Mouse (Mus musculus) ovary, postnatal 36 days (tissue): ENCODE data around the gene Cstf1.
A peak's percentile ranks its signal among the peaks of the same experiment; 100 is the strongest.

Experiments
- DNase-seq: peaks from one replicate; pipeline ENCODE4 v3.0.0; 2022; ENCODE audit warnings: low spot score, mixed read lengths

Cstf1 gene

DNA sequence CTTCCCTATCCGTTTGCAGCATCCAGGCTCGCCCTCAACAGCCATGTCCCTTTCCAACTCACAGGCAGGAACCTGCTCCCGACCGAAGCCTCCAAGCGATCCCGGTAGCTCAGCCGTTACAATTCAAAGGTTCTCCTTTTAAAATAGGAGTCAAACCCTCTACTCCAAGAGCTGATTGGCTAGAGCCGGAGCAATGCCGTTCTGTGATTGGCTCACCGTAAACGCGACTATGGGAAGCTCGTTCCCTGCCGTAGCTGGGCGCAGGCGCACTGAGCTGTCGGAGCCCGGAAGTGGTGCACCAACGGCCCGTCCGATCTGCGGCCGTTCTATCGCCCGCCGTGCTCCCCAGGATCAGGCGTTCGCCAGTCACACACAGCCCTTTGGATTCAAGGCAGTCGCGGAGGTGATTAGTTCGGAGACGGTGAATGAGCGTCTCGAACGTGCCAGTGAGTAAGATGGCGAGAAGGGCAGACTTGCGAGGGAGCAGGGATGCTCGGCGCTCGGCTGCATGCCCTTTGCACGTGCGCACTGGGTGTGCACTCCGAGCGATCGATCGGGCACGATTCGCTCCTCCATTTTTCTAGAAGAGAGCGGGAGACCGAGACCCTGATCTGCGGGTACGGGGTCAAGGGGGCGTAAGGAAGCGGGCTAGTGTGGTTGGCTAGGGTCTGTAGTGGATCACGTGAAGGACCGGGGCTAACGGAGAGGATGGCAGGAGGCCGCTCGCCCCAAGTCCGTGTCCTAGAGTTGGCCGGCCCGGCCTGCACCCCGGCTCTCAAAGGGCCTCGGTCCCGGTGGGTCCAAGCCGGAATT lies at the start of gene Cstf1, which contains the start of gene Aurka:
Cstf1 (plus strand) TSS at position 271 of the 813 bp plus-strand sequence.
Aurka (minus strand) TSS at position 125 of the 813 bp plus-strand sequence.
- peak; percentile 92 for DNase-seq

DNA sequence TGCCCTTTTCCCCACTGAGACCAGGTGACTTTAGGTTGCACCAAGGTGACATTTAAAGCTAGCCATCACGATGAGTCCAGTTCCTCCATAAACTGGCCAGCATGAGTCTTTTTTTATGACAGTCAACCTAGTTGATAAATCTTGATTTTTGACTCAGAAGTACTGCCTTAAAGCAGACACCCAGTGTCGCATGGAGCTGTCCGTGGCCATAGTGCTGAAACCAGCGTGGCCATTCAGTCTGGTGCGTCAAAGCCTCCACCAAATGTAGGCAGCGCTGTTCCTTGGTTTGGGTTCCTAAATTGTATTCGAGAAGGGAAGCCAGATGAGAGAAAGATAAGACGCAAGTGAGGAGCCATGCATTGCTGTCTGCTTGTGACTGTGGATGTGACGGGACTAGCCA lies 49.6 kb upstream of the Cstf1 start:
- DNase-seq: peak; percentile 74

DNA sequence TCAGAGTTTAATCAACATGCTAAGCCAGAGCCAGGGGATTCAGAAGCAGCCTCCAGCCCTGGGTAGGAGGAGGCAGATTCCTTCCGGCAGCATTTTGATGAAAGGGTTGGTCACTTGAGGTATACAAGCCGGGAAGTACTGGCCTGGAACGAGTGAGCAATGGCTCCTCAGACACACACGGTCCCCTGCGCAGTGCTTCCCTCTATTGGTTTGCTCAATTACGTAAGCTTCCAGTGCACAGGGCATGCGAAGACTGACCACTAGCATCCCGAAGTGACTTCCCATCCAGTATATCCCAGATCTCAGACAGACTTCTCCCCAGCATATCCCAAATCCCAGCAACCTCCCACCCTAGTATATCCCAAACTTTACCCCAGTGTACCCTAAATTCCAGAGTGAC lies 42.2 kb upstream of the Cstf1 start:
- DNase-seq: no peak

DNA sequence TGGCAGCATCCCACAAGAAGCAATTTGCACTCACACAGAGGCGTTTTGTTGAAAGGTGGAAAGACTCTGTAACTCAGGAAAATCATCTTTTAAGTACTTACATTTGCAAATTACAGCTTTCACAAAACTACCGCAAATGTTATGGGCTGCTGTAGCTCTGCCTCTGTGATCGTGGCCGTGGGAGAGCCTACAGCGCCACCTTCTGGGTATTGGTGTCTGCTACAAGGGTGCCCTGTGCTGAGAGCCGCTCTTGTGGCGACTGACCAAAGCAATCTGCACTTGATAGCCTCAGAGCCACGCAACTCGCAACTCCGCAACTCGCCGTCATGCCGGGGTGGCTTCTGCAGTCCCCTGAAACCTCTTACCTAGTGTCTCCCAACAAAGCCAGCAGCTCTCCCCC lies 41.3 kb upstream of the Cstf1 start:
- DNase-seq: peak; percentile 43

DNA sequence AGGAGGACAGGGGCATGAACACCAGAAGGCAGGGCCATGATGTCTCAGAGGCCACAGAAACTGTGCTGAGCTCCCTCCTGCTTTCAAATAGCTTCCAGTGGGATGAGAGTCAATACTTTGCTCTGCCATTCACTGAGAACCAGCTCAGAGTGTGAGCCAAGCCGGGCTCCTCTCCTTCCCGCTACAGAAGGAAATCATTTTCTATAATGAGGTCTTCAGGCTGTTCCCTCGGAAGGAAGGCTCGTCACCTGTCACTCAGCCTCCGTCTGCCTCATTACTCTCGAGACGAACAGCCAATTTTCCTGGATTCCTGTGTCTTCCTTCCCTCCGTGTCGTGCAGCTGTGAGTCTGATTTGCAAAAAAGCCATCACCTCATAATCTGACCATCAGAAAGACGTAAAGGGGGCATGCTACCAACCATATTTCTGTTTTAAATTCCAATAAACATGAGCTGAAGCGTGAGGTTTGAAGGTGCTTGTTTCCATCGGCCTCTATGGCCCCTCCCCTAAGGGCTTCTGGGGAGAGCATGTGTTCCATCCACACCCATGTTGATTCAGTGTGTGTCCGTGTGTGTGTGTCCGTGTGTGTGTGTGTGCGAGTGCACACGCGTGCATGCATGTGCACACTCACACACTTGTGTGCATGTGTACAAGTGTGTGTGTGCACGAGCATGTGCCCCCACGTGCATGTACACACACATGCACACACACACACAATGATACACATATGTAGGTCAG lies 32.1 kb upstream of the Cstf1 start:
- no peak for DNase-seq

DNA sequence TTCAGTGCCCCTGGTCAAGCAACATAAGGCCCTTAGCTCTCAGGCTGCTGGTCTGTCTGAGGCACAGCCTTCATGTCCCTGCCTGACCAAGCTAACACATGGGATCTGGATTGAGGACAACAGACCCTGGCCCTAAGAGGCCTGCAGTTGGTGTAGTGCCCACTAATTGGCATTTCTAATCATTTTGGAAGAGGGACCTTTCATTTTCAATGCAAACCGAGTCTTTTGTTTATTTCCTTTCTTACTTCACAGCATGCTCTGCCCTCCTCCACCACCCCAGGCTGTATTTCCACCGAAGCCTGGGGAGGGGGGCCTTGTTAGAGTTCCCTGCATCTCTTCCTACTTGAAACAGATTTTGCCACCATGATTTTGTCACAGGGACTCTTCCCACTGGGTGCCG lies 29.5 kb upstream of the Cstf1 start:
- DNase-seq: no peak

DNA sequence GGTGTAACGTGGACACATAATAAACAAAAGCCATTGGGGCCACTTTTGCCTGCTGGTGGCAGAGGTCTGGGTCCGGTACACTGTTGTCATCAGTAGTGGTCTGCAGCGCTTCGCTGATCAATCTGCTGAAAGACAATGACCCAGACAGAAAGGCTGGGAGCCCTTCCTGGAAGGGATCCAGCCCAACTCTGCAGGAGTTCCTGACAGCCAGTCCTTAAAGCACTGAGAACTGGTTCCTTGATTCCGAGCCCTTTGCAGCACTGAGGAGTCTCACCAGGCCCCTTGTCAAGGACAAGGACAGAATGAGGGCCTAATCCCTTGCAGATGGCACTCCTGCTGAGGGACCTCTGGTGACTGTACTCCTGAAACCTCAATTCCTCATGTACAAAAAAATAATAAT lies 28.9 kb upstream of the Cstf1 start:
- no peak for DNase-seq

DNA sequence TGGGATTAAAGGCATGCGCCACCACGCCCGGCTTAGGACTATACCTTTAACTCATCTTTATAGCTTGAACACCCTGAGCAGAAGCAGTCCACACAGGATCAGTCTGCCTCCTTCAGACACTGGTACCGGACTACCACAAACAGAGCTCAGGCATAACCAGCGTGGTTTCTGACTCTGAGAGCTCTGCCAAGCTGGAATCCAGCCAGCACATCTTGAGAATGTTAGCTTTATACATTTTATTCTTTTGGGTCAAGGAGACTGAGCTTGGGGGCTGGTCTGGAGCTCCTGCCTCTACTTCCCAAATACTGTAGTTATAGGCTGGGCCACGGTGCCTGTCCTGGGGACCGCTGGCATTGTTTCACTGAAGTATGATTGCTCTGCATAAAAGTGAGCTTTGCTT lies 26.7 kb upstream of the Cstf1 start:
- no peak for DNase-seq

DNA sequence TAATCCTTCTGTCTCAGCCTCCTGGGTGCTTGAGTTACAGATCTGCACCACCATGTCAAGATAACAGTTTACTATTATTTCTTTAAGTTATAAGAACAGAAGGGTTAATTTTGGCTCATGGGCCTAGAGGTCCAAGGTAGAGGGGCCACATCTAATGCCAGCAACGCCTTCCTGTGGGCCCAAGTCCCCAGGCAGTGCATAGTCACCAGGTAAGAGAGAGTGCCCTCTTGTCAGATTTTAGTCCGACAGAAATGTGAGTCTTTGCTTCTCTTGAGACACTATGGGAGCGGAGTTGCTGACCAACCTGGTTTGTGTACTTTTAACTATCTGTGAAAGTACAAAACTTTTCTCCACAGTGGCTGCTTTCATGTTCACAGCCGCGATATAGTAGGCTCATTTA lies 25.8 kb upstream of the Cstf1 start:
- no peak for DNase-seq

DNA sequence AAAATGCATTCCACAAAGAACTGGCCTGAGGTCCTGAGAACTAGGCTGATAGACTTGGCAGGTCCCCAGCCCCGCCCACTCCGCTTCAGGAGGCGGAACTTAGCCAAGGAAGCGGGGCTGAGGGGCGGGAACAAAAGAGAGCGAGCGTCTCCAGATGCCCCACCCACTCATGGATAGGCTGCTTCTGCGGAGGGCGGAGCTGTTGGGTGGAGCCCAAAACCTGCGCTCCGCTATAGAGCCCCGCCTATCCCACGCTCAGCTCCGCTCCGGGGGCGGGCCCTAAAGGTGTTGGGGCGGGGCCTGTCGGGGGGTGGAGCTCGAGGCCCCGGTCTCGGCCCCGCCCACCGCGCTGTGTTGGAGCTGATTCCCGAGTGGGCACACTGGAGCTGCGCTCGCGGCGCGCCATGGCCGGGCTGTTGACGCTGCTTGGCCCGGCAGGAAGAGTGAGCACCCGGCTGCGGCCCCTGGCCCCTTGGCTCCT lies 25.2 kb upstream of the Cstf1 start, which contains the start of gene Fam210b:
Fam210b (plus strand) TSS at position 308 of the 481 bp plus-strand sequence.
- peak; percentile 95 for DNase-seq

DNA sequence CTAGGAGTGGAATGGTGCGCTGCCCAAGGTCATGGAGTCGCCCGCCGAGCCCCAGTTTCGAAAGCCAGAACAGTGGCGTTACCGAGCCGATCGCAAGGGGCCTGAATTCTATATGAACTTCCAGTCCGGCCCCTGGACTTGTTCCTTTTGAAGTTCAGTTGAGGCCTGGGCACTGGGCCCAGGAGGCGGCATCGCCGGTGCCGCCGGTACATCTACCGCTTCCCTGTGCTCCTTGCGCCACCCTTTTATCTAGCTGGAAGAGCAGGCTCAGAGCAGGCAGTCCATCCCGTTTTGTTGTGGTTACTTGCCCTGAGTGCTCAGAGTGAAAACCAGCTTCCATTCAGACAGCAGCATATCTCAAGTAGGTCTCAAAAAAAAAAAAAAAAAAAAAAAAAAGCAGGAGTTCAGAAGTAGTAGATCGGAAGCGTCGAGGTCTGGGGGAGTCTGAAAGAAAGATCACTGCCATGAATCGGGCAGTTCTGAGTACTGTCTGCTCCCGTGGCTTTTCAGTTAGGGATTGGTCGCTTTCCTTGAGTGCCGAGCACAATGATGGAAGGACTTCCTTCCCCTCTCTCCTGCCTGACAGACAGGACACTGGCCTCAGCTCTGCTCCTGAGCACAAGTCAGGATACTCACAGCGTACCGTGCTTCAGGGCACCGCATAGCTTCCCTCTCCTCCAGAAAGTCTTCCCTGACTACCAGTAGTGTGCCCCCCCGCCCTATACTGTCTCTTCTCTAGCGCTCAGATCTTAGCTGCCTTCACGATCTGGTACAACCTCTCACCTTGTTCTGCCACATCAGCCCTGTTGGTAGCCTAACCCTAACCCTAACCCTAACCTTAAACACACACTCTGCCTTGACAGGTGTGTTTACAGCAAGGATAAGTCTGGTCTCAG lies 24.2 kb upstream of the Cstf1 start:
- peak; percentile 43 for DNase-seq

DNA sequence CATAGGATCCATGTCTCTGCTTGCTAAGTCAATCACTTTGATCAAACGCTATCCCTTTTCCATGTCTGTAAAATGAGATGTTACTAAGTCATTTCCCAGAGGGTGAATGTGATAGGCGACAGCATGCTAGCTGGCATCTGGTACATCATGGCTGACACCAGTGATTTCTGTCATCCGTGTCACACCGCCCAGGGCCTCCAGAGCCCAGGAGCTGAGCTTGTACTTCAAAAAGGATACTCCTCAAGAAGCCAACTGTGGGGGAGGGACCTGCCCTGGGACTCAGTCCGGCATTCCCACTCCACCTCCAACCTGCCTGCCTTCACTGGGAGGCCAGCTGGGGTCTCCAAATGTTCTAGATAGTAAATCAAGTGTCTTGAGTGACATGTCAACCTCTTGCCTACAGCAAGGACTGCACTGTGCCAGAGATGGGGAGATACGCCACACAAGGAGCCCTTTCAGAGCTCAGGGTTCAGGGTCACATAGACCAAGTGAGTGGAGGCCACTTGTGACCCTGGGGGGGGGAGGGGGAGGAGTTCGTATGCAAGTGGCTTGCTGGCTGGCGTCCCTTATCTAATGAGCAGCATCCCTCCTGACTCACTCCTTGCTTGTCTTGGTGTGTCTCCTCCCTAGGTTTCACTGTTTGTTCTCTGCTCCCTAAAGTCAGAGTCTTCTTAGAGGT lies 23.4 kb upstream of the Cstf1 start:
- DNase-seq: no peak

DNA sequence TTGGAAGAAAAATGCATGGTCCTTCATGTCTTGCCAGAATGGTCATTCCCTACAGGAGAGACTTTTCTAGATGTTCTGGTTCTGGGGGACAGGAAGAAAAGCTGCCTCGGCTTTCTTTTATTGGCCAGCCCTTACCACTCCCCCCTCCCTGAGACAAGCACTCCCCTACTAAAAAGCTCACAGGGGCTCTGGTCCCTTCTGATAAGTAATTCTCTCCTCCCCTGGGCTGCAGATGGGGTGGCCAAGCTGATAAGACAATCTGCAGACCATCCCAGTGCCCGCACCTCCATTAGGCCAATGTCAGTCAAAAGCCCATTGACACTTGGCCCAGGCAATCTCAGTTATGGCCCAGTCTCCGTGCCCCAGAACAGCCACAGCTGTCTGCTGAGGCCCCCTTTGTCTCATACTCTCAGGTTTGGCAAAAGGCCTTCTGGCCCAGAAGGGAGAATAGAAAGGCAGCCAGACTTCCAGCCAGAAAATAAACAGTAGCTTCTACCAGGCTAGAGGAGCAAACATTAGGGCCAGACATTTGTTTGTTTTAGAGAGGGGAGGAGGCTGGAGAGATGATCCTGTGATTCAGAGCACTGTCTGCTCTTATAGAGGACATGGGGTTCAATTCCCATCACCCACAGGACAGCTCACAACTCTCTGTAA lies 22.1 kb upstream of the Cstf1 start:
- DNase-seq: no peak

DNA sequence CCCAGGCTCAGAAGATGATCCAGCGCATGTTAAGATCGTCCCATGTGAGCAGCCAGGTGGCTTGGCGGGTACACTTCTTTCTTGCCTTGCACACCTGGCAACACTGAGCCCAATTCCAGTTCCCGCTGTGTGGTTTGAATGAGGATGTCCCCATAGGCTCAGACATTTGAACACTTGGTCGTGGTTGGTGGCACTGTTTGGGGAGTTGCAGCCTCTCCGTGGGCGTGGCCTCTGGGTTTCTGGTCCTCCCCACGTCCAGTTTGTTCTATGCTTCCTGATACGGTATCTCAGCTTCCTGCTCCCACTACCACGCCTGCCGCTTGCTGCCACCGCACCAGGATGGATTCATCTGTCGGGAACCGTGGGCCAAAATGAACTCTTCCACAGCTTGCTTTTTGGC lies 20.7 kb upstream of the Cstf1 start:
- no peak for DNase-seq

DNA sequence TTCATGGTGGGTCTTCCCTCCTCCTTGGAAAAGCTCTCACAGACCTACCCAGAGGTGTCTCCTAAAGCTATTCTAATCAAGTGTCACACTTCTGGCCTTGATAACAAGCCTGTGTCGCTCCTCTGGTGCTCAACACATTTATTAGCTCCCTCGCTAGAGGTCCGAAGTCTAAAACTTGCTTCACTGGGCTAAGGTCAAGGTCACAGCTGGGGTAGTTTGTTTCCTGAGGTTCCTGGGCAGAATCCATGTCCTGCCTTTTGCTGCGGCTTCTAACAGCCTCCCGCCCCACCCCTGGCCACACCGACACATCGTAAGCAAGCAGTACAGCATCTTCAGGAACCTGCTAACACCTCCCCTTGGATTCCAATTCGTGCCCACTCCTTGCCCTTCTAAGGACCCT lies 19.7 kb upstream of the Cstf1 start:
- DNase-seq: no peak

DNA sequence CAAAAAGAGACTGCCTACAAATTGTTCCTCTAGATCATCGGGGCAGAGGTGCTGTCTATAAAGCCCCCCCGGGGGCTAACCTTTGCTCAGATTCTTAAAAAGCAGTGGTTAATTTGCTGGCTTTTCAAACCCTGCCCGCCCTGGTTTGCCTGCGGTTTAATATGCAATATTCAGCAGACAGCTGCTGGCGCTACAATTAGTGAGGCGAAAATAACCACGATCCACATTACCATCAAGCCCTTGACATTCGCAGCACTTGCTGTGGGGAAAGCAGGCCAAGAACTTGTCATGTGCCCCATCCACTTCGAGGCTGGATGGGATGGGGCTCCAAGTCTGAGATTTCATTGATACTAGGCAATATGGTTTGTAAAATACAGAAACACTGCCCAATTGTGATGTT lies 17.3 kb upstream of the Cstf1 start:
- DNase-seq: no peak

DNA sequence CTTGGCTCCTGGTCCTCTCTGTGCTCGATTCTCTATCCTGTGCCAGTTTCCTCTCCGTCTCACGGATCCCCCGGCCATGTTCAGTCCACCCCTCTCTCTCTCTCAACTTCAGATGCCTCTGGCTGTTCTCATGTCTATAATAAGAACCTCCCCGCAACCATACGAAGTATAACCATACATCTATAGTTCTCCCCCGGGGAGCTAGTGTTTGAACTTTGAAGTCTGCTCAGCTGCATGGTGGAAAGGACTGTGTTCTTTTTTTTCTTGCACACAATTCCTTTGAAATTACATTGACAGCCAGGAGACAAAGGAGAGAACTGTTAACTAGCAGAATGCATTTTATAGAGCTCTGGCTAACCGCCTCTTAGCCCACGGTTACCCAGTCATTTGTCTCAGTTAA lies 15.7 kb upstream of the Cstf1 start:
- no peak for DNase-seq

DNA sequence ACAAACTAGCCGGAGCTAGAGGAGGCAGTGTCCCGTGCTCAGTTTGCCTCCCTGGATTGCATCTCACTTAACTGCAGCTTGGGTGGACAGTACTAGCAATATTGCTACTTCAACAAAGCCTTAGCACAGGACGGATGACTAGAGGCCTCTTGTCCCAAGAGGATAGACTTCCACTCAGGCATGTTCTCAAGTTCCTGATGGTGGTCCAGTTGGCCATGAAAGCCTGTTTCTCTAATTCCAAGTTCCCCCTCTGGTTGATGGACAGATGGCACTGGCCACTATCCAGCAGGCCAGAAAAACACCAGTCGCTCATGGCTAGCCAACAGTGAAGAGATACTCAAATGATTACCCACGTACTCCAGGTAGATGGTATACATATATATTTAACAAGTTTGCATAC lies 14.6 kb upstream of the Cstf1 start:
- DNase-seq: no peak

DNA sequence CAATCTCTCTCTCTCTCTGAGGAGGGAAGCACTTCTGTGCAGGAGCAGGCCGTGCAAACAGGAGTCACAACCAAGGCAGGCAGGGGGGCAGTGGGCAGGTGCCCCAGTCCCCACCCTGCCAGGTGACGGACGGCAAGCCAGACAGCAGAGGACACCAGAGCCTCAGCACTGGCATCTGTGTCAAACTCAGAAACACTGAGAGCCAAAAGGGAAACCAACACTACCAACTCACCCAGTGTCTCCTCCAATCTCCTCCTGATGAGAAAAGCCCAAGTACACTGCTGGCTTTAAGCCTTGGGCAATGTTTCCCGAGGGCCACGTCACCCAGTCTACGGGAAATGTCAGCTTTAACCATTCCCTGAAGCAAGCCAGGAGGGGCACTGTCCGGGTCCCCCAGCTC lies 7.3 kb upstream of the Cstf1 start:
- DNase-seq: no peak

DNA sequence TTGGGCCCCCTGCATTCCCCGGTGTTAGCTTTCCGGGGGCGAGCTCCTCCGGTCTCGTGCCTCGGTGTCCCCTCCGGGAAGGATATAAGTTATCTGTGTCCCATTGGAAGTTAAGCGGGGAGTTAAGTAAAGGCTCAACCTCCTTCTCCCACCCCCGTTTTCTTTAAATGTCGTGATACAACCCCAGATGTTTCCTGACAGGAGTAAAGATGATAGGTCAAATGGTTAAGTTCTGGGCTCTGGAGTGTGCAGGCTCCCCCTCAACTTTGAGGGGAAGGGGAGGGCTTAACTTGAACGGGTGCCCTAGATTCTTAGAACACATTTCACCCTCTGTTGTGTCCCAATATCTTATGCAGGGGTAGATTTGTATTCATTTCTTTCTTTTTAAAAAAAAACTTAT lies 777 bp downstream of the Cstf1 start:
- DNase-seq: no peak

DNA sequence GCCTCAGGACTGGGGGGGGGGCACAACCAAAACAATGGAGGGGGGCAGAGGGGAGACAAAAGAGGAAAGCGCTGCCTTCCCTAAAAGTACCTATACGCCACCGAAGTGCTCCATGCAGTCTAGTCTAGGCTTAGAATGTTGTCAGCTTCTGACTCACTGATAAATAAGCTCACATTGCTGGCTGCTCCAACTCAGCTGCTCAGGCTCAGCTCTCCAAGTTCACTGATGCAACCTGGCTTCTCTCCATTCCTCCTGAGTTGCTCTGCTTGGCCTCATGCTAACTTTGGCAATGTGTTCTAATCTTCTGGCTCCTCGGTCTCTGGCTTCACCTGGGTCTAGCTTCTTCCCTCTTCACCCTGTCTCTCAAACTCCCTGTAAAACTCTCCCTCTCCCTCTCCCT lies 6.1 kb downstream of the Cstf1 start:
- no peak for DNase-seq
